Mouse (Mus musculus): ENCODE measurements at regions not wholly inside any gene's neighbourhood (a gene's known extent, or its start where the extent isn't known, plus 50 kb on each side); places are given as distances from the start of the nearest gene placed in this dataset.

- no peak for DNase-seq (ENCODE audit: low spot score in 2 of 2)
Observed at GRCm38 (mm10) chr3:48911758-48912157, 845.4 kb downstream of the Pcdh18 start.

GRCm38 (mm10) chr3:48890403-48890802 is 866.7 kb downstream of the Pcdh18 start:
- no peak for DNase-seq (ENCODE audit: low spot score in 2 of 2)

- no peak for DNase-seq (ENCODE audit: low spot score in 2 of 2)
Observed at GRCm38 (mm10) chr3:48887885-48888284, 869.2 kb downstream of the Pcdh18 start.

GRCm38 (mm10) chr3:48869527-48869926 is 887.6 kb downstream of the Pcdh18 start:
- DNase-seq (ENCODE audit: low spot score in 2 of 2), result no peak

- peak; percentile 30 to 83 for DNase-seq (ENCODE audit: low spot score in 2 of 2)
Observed at GRCm38 (mm10) chr3:48846049-48846653, 911.0 kb downstream of the Pcdh18 start.

- DNase-seq (ENCODE audit: low spot score in 2 of 2), result peak in 1 of 2 experiments; percentile 20
Observed at GRCm38 (mm10) chr3:48840692-48841091, 916.4 kb downstream of the Pcdh18 start.

- no peak for DNase-seq (ENCODE audit: low spot score in 2 of 2)
Observed at GRCm38 (mm10) chr3:48823360-48823759, 933.8 kb downstream of the Pcdh18 start.

GRCm38 (mm10) chr3:48804398-48804797 is 952.7 kb downstream of the Pcdh18 start:
- DNase-seq (ENCODE audit: low spot score in 2 of 2), result no peak

GRCm38 (mm10) chr3:48771709-48772108 is 985.4 kb downstream of the Pcdh18 start:
- no peak for DNase-seq (ENCODE audit: low spot score in 2 of 2)

Data from left cerebral cortex, adult 9 months (tissue).